Mouse (Mus musculus) heart, adult 2 months (tissue): ENCODE results near the gene Clcn3. TPM values are rescaled to one million over a fixed set of nuclear protein-coding genes. Genes with fewer than 3 reads are reported as not detected.
A peak's percentile ranks its signal among the peaks of the same experiment; 100 is the strongest.

Experiments
- DNase-seq, 2 experiments: peaks; one replicate each; pipeline ENCODE4 v3.0.0; 2021
- H3K27ac ChIP-seq: fragments of 200-600 bp; 2 replicates; pipeline ENCODE4 v1.8.1; 2022
- H3K27me3 ChIP-seq: fragments of 200-500 bp; 2 replicates; pipeline ENCODE4 v1.6.1; 2012; ENCODE audit warnings: mild to moderate bottlenecking, low read length, inconsistent platforms, mixed read lengths; ENCODE audit not compliant: control insufficient read depth, insufficient read depth
- H3K36me3 ChIP-seq: fragments of 200-500 bp; 2 replicates; pipeline ENCODE4 v1.6.1; 2012; ENCODE audit warnings: low read length, inconsistent platforms; ENCODE audit not compliant: control insufficient read depth, insufficient read depth
- H3K4me1 ChIP-seq: fragments of 200-500 bp; 2 replicates; pipeline ENCODE4 v1.6.1; 2011; ENCODE audit warnings: low read length; ENCODE audit not compliant: control insufficient read depth, insufficient read depth
- H3K4me3 ChIP-seq: fragments of 200-600 bp; 2 replicates; pipeline ENCODE4 v1.8.1; 2022
- H3K79me2 ChIP-seq: fragments of 200-500 bp; replicated peaks from 2 replicates; pipeline ENCODE4 v1.6.1; 2012; ENCODE audit warnings: mild to moderate bottlenecking, inconsistent platforms, low read length, moderate library complexity, mixed read lengths; ENCODE audit not compliant: control insufficient read depth, insufficient read depth
- H3K9ac ChIP-seq: fragments of 200-500 bp; 2 replicates; pipeline ENCODE4 v1.6.1; 2012; ENCODE audit warnings: low read depth, mild to moderate bottlenecking, control low read depth, inconsistent platforms, low read length, mixed read lengths
- CTCF ChIP-seq: fragments of 200-600 bp; IDR thresholded peaks from 2 replicates; pipeline ENCODE4 v1.8.1; 2022; ENCODE audit warnings: antibody characterized with exemption, mild to moderate bottlenecking, moderate library complexity
- EP300 ChIP-seq: fragments of 200-500 bp; IDR thresholded peaks from 2 replicates; pipeline ENCODE4 v1.6.1; 2011; ENCODE audit warnings: low read depth, low read length, control low read depth; ENCODE audit not compliant: insufficient read depth
- POLR2A ChIP-seq: fragments of 200-500 bp; IDR thresholded peaks from 2 replicates; pipeline ENCODE4 v1.6.1; 2011; ENCODE audit warnings: mild to moderate bottlenecking, low read depth, low read length, control low read depth; ENCODE audit not compliant: insufficient read depth
- WGBS: fragments of 180-500 bp; shearing (Covaris S2); methylation state at CpG from one replicate; pipeline ENCODE4 v1.1.7; 2018; 5-methylcytosine and 5-hydroxymethylcytosine counted together
- intact Hi-C: fragments of 180-260 bp; cut with DNase I; formaldehyde crosslinking; loops from one replicate; pipeline ENCODE4 v1.15.1; 2025
- polyA plus RNA-seq: library from polyadenylated mRNA; depleted of rRNA; stranded (reverse); fragments of >200 nt; gene quantifications from 2 replicates; pipeline ENCODE4 v1.2.3, GENCODE M21; 2012
- total RNA-seq, 2 experiments: library from RNA; stranded (reverse); gene quantifications; 2 replicates each; pipeline ENCODE4 v1.2.3; 2021

Gene Clcn3
- total and polyA plus RNA-seq, 3 experiments = 10.1 to 33.6 (median 27.6) TPM

DNA sequence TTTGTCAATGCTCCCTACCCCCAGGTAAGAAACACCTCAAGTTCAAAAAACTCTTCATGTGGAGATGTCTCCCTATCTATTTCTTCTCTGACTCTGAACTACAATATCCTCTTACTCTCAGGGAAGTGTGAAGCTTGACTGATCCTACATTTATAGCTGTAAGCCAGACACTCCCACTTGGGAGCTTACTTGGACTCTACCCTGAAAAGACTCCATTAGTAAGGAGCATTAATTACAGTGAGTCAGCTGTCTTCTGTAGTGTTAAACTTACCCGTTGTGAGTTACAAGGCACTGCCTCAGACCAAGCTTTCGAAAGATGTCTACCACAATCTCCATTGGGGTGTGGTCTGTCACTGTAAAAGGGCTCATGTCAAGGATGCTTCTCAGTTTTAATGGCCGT, 64.0 kb downstream of the Clcn3 start:
- DNase-seq = no peak
- Histone ChIP-seq H3K27ac (no peak overlapping the region), H3K27me3 (no peaks in the 10 kb centered on the region), H3K79me2 (no peaks in the 10 kb centered on the region), H3K4me3 (no peak overlapping the region), H3K36me3 (peaks cover 7% of the 10 kb centered on the region), H3K9ac (no peak overlapping the region), H3K4me1 (no peaks in the 10 kb centered on the region)
- intact Hi-C loops = no loop called here
- 85% methylated on average over 3 of the region's 3 CpGs for WGBS
- no peak for TF ChIP-seq EP300
- no peak for TF ChIP-seq CTCF
- no peak for TF ChIP-seq POLR2A

DNA sequence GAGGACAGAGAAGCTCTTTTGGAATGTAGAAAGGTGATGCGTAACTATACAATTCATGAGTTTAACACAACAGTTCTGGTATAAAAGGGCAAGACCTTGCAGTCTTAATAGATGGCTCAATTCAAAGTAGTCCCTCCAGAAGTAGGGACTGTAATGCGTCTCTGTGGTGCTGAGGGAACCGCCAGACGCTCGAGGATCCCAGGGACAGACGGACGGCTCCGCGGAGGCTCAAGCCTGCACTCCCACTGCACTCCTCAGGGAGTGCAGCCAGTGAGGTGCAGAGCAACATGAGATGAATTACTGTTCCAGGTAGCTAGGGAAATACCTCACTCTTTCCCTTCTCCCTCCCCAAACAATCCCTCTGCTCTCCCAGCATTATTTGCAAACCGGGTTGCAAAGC, 70.5 kb downstream of the Clcn3 start:
- Histone ChIP-seq H3K79me2 (no peaks in the 10 kb centered on the region), H3K9ac (no peak overlapping the region), H3K27me3 (no peaks in the 10 kb centered on the region), H3K4me3 (no peak overlapping the region), H3K27ac (no peak overlapping the region), H3K4me1 (no peaks in the 10 kb centered on the region), H3K36me3 (peaks cover 5% of the 10 kb centered on the region)
- intact Hi-C loops = no loop called here
- TF ChIP-seq POLR2A (no peak), EP300 (no peak), CTCF (no peak)
- no peak for DNase-seq
- 76% methylated on average over 10 of the region's 10 CpGs for WGBS

DNA sequence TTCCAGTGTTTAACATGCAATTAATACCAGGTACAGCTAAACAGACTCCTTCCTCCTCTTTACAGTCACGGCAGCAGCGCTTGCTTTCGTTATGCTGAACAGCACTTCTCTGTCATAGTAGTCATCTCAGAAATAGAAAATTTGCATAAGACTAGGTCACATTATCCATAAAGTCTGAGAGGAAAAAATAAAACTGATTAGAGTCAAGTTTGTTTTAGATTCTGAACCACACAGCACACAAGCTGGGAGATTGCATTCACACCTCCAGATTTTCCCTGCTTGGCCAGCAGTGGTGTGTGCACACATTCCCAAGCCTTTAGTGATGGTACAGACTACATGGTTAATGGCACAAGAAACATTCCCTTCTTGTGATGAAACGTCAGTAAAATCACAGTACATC, 71.0 kb downstream of the Clcn3 start:
- H3K27me3 ChIP-seq = no peaks in the 10 kb centered on the region
- H3K79me2 ChIP-seq = no peaks in the 10 kb centered on the region
- WGBS = 85% methylated on average over 4 of the region's 4 CpGs
- H3K9ac ChIP-seq = no peak overlapping the region
- H3K36me3 ChIP-seq = peaks cover 5% of the 10 kb centered on the region
- TF ChIP-seq CTCF = no peak
- TF ChIP-seq POLR2A = no peak
- TF ChIP-seq EP300 = no peak
- H3K4me3 ChIP-seq = no peak overlapping the region
- intact Hi-C loops = no loop called here
- H3K4me1 ChIP-seq = no peaks in the 10 kb centered on the region
- DNase-seq = no peak
- H3K27ac ChIP-seq = no peak overlapping the region

DNA sequence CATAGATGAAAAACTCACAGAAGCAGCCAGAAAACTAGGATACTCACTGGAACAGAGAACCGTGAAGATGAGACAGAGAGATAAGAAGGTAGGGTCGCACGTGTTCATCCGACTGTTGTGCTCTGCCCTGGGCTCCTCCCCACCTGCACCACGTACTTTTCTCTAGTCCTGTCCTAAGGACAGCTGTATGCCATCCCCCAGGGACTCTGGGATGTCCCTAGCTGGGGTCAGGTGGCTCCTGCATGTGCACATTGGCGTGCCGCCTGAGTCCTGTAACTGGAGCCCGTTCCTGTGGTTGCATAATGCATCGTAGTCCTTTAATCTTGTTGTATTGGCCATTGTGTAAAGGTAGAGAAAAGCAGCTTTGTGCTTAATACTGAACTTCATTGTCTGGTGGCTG, 83.0 kb downstream of the Clcn3 start:
- peaks cover 6% of the 10 kb centered on the region for H3K4me1 ChIP-seq
- H3K79me2 ChIP-seq = peaks cover 2% of the 10 kb centered on the region; the same call in 1 of the 2 replicates
- no peak overlapping the region for H3K4me3 ChIP-seq
- no peaks in the 10 kb centered on the region for H3K27me3 ChIP-seq
- 56% methylated on average over 9 of the region's 9 CpGs for WGBS
- intact Hi-C loops = no loop called here
- 0 out of 2 replicates have a peak, but pooled peaks have one; percentile 9 for TF ChIP-seq POLR2A
- peak; percentile 74 for TF ChIP-seq EP300
- TF ChIP-seq CTCF = no peak
- peaks cover 21% of the 10 kb centered on the region for H3K36me3 ChIP-seq
- H3K9ac ChIP-seq = no peak overlapping the region
- no peak overlapping the region for H3K27ac ChIP-seq
- DNase-seq = peak; percentile 54 to 69

DNA sequence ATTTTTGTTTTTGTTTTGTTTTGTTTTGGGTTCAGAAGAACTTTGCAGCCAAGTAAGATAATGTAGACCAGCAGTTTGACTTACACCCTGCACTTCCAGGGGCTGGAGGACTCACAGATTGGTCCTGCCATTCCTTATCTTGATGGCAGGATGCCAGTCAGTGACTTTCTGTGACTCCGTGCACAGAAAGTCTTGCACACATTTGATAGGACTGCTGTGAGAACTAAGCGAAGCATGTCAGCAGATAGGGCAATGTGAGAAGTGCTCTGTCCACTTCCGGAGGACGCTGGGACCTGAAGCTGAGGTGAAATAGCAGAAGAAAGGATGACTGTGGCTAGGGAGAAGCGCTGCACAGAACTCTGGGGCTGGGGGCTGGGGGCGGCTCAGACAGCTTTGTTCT, 87.2 kb downstream of the Clcn3 start:
- DNase-seq = peak in 1 of 2 experiments; percentile 11

DNA sequence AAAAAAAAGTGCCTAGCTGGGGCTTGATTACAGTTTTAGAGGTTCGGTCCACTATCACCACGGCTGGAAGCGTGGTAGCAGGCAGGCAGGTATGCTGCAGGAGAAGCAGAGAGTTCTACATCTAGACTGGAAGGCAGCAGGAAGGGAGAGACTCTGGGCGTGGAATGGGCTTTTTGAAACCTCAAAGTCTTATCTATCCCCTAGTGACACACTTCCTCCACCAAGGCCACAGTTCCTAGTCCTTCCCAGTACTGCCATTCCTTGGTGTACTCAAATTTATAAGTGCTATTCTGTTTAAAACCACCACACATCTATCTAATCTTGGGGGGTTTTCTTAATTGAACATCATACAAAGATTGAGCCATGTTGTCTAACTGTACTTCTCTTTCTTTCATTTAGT, 91.3 kb downstream of the Clcn3 start:
- TF ChIP-seq CTCF (no peak), EP300 (no peak), POLR2A (no peak)
- H3K27ac ChIP-seq = no peak overlapping the region
- no peaks in the 10 kb centered on the region for H3K27me3 ChIP-seq
- intact Hi-C loops = loop anchor here (2.0 to 5.0 kb wide), 3 partner anchors 101 to 336 kb away; partner anchors contain the start of genes Mfap3l and Nek1
- H3K36me3 ChIP-seq = peaks cover 20% of the 10 kb centered on the region
- no peak overlapping the region for H3K4me3 ChIP-seq
- 85% methylated on average over 4 of the region's 4 CpGs for WGBS
- peaks cover 2% of the 10 kb centered on the region; the same call in 1 of the 2 replicates for H3K79me2 ChIP-seq
- no peak overlapping the region for H3K9ac ChIP-seq
- H3K4me1 ChIP-seq = peaks cover 7% of the 10 kb centered on the region
- no peak for DNase-seq

More for the DNA sequence above, 87.2 kb downstream of the Clcn3 start:
- no peak overlapping the region; the same call in 1 of the 2 replicates for H3K27ac ChIP-seq
- H3K4me3 ChIP-seq = no peak overlapping the region
- peaks cover 9% of the 10 kb centered on the region for H3K4me1 ChIP-seq
- intact Hi-C loops = no loop called here
- peaks cover 34% of the 10 kb centered on the region for H3K36me3 ChIP-seq
- TF ChIP-seq CTCF = no peak
- TF ChIP-seq POLR2A = no peak
- 0 out of 2 replicates have a peak, but pooled peaks have one; percentile 42 for TF ChIP-seq EP300
- H3K27me3 ChIP-seq = no peaks in the 10 kb centered on the region
- no peak overlapping the region for H3K9ac ChIP-seq
- WGBS = 36% methylated on average over 6 of the region's 6 CpGs
- H3K79me2 ChIP-seq = peaks cover 4% of the 10 kb centered on the region
